Mouse (Mus musculus) monocyte, adult 5-6 weeks (primary cell): Measurements from ENCODE around the gene Tenm2. TPM values are rescaled to one million over a fixed set of nuclear protein-coding genes. Genes with fewer than 3 reads are reported as not detected.

Experiments
- ATAC-seq: fragments of 153-309, 156-312 bp; replicated peaks from 2 replicates; pipeline ENCODE4 v1.8.0; 2017; ENCODE audit warnings: mild to moderate bottlenecking; ENCODE audit not compliant: low TSS enrichment, insufficient number of reproducible peaks, severe bottlenecking, poor library complexity, low FRiP score
- total RNA-seq: library from RNA; stranded (forward); fragments of 200-1000, 200-491, 200-594 nt; gene quantifications from 3 replicates; pipeline ENCODE4 v1.2.3, GENCODE M21; 2017

The Tenm2 gene
- total RNA-seq, 1 experiment from 2014 or later, result not detected

DNA sequence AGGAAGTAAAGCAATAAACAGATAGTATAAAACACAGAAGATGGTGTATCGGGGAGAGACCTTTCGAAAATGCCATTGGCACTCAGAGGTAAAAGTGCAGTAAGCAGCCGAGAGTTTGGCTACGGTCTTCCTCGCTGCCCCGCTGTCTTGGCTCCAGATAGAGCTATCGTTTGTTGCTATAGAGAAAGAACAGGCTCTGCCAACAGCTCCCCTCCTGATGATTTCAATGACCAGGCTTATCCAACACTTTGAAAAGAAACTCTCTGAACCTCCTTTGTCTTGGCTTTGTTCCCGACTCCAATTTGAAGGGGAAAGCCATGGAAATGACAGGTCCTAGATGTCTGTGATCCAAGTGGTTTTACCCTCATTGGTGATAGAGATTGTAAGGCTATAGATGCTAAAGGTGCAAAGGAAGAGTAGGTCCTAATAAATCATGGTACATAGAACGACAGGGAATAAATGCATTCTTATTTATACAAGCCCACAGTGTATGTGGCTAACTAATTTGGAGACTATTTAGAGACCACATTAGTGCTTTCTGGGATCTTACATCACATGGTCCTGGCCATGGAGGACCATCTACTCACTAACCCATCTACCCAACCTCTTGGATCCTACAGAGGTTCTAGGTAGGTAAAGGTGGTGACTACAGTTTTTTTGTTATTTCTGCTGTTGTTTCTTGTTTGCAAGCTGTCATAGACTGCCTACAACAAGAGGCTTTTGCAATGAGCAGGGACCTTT is 765.8 kb downstream of the Tenm2 start:
- ATAC-seq, result no peak

DNA sequence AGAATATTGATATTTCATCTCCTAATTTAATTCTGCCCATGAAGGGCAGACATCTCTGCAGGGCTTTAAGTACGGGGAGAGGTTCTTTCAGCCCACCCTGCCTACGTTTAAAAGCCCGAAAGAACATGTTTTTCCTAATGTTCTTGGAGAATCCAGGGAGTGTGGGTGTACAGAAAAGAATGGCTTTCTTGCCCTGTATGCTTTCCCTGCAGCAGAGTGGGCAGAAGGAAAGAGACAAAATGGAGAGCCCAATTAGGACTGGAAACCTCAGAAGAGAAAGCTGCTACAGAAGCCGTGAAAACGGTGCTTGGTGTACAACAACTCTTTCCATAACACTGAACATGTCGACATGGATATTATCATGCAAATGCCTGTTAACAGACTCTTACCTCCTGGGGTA is 777.3 kb downstream of the Tenm2 start:
- ATAC-seq, result no peak

DNA sequence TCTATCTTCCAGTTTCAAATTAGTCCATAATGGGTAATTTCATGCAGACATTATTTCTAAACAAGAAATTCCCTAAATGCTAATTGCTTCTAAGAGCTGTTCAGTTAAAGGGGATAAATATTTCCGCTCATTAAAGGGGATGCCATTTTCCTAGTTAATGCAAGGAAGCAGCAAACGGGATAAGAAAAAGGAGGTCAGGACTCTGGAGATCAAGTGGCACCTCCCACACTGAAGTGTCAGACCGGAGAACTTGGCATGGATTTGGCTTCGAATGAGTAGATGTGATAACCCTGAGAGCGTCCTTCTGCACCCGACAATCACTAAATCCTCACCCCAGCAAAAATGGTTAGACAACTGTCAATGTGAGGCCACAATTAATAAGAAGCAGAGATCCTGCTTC is 781.7 kb downstream of the Tenm2 start:
- no peak for ATAC-seq

DNA sequence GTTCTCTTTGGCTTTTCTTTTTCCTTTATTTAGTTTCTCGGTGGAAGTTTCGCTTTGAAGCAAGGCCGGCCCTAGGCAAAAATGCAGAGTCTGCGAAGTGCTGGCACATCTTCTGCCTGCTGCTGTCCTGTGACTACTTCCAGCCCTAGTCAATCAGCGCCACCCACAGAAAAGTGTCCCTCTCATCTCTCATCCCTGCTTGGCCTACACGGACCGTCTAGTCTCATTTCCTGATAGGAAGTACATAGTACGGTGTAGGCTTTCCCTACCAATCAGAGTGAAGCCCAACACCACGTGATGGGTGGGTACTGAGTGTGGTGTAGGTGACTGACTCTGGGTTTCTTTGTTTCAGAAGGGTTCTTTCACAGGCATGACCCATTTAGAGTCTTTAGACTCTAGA is 783.3 kb downstream of the Tenm2 start:
- ATAC-seq, result no peak

DNA sequence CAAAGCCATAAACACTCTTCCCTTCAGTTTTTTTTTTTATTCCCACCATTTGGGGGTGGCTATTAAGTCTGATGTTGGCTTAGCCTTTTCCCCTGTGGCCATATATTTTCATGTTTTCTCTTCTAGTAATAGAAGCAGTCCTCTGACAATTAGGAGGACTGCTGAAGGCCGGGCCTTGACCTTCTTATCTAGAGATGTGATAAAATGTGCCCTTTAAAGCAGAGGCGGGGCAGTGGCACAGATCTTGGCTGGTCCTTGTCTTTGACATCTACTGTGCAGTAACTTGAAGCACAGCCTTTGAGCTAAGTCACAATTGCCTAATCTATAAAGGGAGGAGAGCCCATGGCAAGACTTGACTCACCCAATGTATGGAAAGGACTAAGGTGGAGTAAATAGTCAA is 789.4 kb downstream of the Tenm2 start:
- no peak for ATAC-seq

DNA sequence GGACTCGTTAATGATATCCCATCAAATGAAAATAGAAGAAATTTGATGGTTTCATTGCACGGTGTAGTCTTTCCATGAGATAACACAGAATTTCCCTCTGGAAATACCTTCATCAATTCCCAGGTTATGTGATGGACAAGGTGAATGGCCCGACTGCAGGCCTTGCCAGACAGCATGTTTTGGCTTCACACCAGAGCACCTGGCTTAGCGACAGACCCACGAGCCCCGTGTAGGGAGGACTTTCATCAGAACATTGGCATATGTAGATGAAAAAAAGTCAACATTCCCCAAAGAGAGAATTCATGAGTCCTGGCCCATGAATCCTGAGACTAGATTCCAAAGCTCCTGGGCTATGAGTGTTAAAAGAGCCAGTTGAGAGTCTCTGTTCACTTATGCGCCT is 791.9 kb downstream of the Tenm2 start:
- ATAC-seq, result no peak

DNA sequence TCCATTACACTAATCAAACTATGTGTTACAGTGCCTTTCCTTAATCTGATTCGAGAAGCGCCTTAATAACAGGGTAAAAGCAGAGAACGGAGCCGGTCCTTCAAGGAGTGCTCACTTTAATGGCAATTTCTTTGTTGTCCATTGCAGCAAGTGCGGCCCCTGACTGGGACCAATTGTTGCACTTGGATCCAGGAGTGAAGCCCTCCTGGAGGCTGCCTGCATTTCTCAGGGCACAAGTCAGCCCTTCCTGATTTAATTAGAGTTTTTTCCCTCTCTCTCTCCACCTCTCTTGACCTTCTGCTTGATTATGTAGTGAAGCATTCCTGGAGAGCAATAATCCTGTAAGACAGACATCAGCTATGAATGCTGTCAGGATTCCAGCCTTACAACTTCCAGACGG is 794.0 kb downstream of the Tenm2 start:
- ATAC-seq, result no peak

DNA sequence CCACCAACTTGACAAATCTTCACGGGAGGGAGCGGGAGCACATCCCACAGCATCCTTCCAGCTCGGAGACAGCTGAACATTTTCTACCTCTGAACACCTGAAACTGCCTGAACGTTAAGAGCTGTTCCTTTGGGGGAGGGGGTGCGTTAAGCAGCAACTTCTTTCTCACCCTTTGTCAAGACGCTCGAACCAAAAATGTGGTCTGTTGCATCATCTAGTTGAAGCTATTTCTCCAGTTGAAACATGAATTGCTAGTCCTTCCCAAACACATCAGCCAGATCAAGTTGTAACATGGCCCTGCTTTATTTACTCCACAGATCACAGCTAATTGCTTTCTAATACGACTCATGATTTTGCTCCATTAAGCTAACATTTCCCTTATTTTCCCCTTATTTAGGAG is 799.5 kb downstream of the Tenm2 start:
- no peak for ATAC-seq

DNA sequence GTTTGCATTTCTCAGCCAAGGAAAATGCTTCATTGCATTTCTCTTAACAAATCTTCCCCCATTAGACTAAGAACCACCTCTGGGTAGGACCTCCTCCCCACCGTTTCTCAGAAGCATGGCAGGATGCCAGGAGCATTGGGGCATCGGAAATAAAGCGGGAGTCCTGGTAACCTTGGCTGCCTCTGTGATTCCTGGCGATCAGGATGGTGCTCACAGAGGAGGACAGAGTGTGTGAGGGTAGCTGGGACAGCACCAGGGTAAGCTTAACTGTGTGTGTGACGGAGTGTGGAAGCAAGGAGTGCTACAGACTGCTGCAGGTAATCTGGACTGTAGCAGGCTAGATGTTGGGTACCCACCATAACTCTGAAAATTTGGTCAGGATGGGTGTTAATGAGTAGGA is 806.8 kb downstream of the Tenm2 start:
- ATAC-seq, result no peak

DNA sequence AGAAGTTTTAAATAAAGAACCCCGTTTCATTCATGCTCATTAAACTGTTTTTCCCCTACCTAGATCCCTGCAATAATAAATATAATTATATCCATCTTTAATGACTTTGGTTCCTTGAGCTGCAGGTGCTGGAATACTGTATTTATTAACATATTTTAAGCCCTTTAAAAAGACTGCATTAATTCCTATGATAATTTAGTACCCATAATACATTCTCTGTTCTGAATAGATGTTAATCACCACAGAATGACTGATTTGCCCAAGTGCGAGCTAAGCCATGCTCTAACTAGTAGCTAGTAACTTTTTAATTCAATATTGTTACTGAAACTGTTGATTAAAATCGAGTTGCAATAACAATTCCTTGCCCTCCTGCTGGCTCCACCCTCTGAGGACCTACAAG is 810.8 kb downstream of the Tenm2 start:
- ATAC-seq, result no peak

DNA sequence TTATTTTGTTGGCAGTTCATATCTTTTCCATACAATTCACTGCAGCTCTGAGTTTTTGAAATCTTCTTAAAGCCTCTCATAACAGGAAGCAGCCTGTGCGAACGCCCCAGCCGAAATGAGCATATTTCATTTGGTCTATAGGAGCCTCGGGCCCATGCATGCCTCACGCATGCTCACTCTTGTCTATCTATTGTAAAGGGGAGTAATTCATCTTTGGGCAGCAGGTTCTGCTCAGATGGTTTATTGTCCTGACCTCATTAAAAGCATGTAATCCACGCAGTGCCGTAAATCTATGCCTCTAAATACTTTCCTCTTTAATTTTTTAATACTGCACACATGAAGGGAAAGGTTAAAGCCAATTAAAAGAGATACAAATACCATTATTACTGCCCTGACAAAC is 815.7 kb downstream of the Tenm2 start:
- no peak for ATAC-seq

DNA sequence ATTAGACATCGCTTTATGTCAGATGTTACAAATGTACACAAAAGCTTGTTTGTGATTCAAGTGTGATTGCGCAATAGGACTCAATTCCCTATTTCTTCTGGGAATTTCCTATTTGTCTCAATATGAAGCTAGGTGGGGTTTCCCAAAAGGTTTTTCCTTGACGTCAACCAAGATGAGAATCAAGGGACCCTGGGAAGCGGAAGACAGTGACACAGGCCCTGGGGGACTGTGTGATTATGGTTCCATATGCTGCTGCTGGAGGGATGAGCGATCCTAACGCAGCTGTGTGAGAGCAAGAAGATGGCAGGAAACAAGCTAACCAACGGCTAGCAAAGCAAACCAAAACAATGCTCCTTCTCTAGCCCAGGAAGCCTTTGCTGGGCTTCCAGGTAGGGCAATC is 820.5 kb downstream of the Tenm2 start:
- no peak for ATAC-seq

DNA sequence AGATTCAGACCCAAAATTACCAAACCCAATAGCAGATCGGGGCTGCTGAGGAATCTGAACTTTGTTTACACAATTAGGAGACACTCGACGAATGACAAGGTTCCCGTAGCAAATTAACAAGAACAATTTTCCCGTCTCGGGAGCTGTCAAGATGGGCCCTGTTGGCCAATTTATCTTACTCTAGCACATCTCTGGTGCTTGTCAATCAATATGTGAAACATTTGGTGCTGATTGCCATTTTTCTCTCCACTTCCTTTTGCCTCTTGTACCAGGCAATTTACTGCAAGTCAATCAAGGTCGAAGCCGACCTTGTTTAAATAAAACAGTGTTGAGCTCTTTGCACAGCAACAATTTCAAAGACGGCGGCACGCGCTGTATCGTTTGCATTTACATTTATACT is 824.9 kb downstream of the Tenm2 start:
- no peak for ATAC-seq

DNA sequence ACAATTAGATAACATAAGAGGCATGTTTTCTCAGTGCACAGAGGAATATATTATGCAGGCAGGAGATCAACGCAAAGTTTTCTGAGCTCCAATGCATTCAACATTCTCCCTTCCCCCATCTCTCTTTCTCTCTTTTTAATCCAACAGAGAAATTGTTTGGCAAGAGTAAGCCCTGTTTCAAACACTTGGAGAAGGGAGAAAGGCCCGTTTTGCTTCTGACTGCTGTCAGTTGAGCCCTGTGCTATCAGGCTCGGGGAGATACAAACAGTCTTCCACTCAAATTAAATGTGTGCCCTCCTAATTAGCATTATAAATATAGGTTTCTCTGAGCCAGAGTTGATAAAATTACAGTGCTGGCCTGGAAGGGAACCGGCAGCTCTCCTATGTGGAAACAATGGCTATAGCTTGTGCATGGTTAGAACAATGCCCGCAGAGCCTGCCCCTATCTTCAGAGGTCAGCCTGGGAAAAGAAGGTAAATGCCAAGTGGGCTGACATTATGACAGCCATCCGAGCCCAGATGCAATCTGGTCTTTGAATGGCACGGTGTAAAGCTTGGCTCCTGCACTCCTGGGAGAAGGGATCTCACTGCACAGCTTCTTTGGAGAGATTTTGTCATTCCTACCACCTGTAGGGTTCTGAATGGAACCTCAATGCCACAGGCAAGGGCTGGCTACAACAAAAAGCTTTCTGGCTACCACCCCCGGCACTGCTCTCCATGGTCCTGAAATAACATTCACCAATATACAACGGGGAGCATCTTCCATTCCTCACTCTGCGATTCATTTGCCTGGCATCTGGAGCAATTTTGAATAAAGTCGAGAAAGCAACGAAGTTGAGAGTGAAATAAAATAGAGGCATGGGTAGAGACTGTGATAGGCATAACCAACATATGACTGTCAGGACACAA is 839.7 kb downstream of the Tenm2 start:
- ATAC-seq, result no peak

DNA sequence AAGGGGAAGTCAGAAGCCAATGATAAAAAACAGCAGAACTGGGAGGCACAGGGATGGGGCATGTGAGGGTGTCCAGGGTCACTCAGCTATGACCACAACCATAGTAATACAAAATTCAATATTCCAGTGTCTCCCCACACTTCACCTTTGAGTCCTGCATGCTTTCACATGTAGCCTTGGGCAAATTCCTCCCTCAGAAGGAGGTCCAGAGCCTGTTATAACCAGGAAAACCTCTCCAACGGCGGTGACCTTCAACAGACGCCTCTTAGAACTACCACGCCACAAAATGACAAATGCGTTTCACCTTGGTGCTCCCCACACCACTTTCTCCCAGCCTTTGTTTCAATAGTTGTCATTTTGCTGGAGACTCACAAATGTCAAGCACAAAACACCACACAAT is 851.1 kb downstream of the Tenm2 start:
- no peak for ATAC-seq

DNA sequence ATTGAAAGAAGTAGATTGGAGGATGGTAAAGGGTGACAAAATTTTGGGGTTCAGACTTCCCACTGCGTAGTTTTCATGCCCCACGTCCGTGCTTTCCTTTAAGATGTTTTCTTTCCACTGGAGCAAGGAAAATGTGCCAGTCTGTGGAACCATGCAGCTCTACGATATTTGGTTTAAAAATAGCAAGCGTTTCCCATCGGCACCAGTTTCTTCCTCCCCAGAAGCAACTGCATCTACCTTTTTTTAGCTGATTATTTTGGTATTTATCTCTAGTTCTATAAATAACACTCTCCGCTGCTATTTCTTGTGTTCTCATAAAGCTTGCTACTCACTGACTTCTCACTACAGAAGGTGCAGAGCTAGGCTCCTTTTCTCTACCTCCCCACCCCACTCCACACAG is 864.0 kb downstream of the Tenm2 start:
- no peak for ATAC-seq

DNA sequence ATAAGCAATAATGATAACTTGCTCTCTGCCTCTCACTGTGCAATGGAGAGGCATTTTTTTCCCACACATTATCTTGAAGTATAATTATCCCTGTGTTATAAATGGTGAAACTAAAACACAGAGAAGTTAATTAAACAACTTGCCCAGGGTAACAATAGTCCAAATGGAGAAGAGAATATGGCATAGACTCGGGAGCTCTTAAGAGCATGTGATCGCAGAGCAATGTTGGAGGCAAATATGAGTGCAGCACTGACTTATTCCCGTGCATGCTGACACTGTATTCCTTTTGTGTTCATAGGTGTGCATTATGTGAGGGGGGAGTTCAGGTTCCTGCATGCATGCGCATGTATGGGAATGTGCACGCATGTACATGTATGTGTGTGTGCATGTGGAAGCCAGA is 870.7 kb downstream of the Tenm2 start:
- ATAC-seq, result no peak

DNA sequence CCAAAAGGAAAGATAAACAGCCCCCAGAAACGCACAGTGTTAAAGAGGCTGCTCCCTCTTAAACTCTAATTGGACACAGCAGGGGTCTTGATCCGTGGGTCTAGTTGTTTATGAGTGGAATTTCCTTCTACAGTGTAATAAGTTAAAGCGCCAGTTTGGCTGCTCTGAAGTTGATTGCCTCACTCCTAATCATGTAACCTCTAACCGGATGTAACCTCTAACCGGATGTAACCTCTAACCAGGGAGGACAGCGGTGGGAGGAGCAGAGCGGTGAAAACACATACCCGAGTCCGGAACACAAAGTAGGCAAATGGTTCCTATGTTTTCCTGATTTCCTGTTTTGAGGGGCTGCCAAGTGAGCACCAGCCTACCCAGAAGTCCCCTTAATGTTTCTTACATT is 871.3 kb downstream of the Tenm2 start:
- ATAC-seq, result no peak

DNA sequence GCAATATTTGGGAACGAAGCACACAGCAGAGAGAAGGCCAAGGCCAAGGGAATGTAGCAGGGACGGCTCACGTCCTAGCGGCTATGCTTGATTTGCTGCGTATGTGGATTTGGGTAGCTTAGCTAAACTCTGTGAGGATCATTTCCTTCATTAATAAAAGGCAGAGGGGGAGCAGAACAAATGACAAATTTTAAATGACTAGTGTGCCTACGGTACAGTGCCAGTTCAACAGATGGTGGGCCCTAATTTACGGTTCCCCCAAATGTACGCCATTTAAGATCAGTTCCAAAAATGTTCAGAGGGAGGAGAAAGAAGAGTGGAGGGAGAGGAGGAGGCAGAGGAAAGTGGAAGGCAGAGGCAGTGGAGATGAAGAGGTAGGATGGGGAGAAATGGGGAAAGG is 873.2 kb downstream of the Tenm2 start:
- no peak for ATAC-seq

DNA sequence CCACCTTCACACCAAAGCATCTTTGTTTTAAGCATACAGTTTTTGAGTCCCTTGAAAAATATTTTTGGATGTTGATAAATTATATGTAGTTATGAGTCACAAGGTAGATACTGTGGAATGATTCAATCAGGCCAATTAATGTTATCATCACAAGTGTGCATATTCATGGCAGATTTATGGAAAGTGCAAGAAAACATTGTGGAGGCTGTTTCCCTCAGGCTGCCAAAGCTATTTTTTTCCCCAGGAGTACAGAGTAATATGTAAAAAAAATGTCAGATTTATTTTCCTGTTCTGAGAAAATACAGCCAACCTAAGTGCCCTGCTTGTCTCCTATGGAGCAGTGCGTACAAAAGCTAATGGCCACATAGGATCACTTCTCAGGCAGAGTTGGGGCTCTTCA is 882.5 kb downstream of the Tenm2 start:
- ATAC-seq, result no peak
